Mouse (Mus musculus) embryonic stem cell, embryonic (primary cell): ENCODE measurements at regions not wholly inside any gene's neighbourhood (a gene's known extent, or its start where the extent isn't known, plus 50 kb on each side); places are given as distances from the start of the nearest gene placed in this dataset.

Experiments used
- CTCF ChIA-PET, 4 experiments: fragments of 300-600 bp in 2 of 4; fragments of 350-600 bp in 2 of 4; sonication (Branson Sonifier 250); formaldehyde crosslinking; loops; one replicate each; lab custom pipeline; 2022; ENCODE audit warnings: inconsistent platforms in 2 of 4; lab: Charles Lee
- POLR2A ChIA-PET, 4 experiments: fragments of 300-600 bp in 2 of 4; fragments of 350-600 bp in 2 of 4; sonication (Branson Sonifier 250); formaldehyde crosslinking; loops; one replicate each; lab custom pipeline; 2022; ENCODE audit warnings: antibody characterized with exemption in 4 of 4, inconsistent platforms in 1 of 4; lab: Charles Lee

DNA sequence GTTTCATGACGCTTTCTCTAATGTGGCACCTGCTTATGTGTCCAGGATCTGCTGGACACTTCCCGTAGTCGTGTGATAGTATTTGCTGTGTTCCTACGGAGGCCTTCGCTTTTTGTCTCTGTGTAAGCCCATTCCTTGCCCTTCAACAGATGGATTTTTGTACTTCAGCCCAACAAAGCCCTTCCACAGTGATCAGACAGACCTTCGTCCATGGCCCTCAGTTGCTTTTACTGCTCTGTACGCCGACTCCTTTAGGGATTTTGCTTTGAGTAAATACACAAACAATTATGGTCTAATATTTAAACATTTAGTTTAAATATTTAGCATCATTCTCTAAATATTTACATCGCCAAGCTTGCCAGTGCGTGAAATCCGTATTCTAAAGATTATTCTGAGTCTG lies 95.6 kb upstream of the Kit start:
- ChIA-PET CTCF (no interaction called here), POLR2A (interaction anchor here in 2 of 4 experiments (0.6 to 1.7 kb wide), 2 partner anchors 95 to 104 kb away, joined by 3 read pairs; partner anchors contain the start of gene Kit (in 1 of the 2))

DNA sequence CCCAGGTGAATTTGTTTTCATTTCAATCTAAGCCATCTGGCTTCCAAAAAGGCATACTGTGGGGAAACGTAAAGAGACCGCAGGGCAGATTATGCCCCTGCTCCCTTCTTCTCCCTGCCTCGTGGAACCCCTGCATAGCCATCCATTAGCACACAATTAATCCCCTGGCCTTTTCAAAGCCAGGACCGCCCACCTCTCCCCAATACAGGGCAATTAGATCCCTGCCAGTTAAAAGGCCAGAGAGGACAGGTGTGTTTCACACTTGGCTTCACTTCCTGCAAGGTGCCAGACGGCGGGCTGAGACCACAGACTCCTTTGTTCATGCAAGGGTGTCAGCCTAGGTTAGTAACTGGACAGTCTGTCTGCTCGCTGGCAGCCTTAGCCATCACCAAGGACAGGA lies 93.1 kb upstream of the Kit start:
- ChIA-PET POLR2A (no interaction called here), CTCF (no interaction called here)

DNA sequence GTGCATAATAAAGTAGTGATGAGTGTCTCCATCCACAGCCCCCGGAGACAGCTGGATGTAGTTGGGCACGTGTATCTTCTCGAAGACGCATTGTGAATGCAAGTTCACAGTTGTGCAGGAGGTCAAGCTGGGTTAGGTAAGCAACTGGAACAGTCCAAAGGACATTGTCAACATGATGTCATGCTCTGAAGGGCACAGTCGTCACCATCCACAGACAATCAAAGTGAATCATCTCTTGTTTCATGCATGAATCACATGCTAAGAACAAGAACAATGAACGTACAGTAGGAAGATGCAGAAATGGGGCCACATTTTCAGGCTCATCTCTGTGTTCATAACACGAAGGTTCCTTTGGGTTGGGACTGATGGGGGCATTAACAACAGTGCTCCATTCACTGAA lies 90.4 kb upstream of the Kit start:
- ChIA-PET POLR2A (no interaction called here), CTCF (interaction anchor here in 1 of 4 experiments (1.0 kb wide), 1 partner anchor 15 kb away, joined by 3 read pairs; no protein-coding TSS in a partner anchor)

DNA sequence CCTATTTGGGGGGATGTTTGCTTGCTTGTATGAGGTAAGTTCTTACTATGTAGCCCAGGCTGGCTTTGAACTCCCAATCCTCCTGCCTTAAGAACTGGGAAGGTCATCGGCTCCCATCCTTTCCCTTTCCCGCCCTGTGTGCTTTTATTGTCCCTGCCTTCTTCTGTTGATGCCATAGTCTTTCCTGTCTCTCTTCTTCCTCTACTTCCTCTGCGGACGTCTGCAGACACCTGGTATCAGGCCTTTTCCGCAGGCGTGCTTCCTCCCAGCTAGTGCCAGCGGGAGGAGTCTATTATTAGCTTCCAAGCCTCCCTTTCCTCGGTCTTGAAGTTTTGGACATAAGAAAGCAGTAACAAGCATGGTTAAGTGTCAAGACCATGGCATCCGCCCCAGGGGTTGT lies 83.9 kb upstream of the Kit start:
- CTCF ChIA-PET, result interaction anchor here in 1 of 4 experiments (0.8 kb wide), 1 partner anchor 329 kb away, joined by 3 read pairs; no protein-coding TSS in a partner anchor

DNA sequence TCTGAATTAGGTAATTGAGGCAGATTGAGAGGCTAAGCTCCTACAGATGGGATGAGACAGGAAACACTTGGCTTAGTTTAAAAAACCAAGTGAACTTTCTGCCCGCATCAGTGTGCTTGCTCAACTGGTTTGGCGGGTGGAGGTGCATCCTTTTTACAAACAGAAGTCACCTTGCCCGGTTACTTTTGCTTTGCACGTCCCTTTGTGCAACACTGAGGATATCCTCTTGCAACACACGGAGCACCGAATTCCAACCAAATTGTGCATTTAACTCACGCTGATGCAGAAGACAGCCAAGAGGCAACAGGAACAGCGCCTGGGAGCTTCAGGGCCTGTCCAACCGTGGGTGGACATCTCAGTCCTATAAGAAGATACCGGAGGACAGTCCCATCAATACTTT lies 80.6 kb upstream of the Kit start:
- POLR2A ChIA-PET, result no interaction called here
- CTCF ChIA-PET, result no interaction called here

More for the DNA sequence above, 83.9 kb upstream of the Kit start:
- POLR2A ChIA-PET, result no interaction called here

DNA sequence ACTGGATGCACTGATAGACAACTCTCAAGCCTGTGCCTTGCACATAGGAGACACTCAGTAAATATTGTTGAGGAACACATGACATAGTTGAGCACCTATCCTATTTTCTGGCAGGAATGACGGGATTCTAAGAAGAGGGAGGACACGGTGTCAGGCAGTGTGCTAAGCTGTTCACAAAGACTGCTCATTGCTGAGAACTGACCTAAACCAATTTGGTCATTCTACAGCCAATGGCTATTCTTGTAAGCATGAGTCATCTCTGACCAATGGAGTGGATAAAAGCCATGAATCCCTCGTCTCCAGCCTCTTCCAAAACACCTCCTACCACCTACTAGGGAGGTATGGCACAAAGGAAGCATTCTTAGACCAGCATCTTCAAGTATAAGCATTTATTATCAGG lies 75.7 kb upstream of the Kit start:
- POLR2A ChIA-PET, result interaction anchor here in 1 of 4 experiments (1.0 kb wide), 1 partner anchor 77 kb away, joined by 4 read pairs; no protein-coding TSS in a partner anchor

DNA sequence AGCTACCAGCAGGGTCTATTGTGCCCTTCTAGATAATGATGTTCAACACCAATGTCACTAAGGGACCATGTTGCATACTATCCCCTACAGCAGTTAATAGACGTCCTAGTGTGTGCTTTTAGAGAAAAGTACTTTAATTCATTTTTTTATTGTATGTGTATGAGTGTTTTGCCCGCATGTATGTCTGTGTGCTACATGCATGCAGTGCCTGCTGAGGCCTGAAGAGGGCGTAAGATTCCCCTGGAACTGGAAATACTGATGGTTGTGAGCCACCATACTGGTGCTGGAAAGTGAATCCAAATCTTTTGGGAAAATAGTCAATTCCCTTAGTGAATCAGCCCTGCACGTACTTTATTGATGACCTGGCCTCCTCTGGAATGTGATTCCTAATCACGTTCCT lies 75.0 kb upstream of the Kit start:
- CTCF ChIA-PET, result interaction anchor here in 3 of 4 experiments (0.6 to 1.5 kb wide), 6 partner anchors 13 to 285 kb away, joined by 3 to 8 read pairs (median 3); partner anchors contain the start of gene Kit (in 1 of the 3)
- POLR2A ChIA-PET, result interaction anchor here in 1 of 4 experiments (1.0 kb wide), 1 partner anchor 76 kb away, joined by 4 read pairs; no protein-coding TSS in a partner anchor

More for the DNA sequence above, 75.7 kb upstream of the Kit start:
- CTCF ChIA-PET, result interaction anchor here in 3 of 4 experiments (0.6 to 1.5 kb wide), 5 partner anchors 14 to 285 kb away, joined by 3 to 8 read pairs (median 3); no protein-coding TSS in a partner anchor

DNA sequence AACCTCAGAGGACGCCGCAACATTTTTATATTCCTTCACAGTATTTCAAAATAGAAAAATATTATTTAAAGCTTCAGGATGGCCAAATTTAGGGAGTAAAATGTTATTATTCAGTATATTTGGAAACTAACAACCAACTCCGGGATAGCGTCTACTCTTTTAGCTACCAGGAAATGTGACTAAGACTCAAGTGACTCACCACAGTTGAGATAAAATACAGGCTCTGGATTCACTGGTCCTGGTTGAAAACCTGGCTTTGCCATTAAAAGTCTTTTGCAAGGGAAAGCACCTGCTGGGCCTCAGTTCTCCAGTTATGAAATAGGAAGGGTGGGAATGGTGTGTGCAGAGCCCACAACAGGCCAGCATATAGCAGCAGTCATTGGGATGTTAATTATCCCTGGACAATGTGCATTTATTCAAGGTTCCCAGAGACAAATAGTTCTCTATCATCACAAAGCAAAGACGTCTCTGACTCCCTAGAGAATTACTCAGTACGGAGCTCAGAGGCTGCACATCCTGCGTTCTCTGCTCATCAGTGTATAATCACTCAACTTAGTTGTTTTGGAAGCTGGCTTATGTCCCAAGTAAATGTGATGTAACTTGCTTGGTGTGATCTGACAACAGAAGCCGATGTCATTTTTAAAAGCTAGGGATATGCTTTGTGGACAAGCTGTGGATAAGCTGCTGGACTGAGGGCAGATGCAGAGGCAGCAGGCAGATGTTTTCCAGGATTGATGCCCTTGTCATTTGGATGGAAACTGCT lies 73.9 kb upstream of the Kit start:
- CTCF ChIA-PET, result interaction anchor here in 2 of 4 experiments (0.6 to 1.1 kb wide), 3 partner anchors 12 to 298 kb away, joined by 3 read pairs; partner anchors contain the start of gene Kit (in 1 of the 2)
- POLR2A ChIA-PET, result interaction anchor here in 3 of 4 experiments (0.6 to 1.8 kb wide), 5 partner anchors 74 to 1118 kb away, joined by 3 to 7 read pairs (median 5); partner anchors contain the start of gene Kit (in 3 of the 3)

DNA sequence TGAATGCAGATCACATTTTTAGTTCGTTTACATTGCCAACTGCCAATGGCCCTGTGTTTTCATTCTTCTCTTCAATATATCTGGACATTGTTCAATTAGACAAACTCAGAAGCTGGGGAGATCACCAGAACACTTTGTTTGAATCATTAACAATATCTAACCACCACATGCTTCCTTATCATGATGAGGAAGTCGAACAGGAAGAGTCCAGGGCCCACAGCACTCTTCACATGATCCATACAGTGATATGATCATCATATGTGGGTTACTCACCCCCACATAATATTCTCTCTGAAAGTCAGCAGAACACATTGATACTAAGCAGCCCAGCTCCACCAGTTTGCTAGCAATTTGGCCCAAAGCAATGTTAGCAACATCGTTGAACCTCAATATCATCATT lies 71.0 kb upstream of the Kit start:
- ChIA-PET CTCF (no interaction called here), POLR2A (no interaction called here)

DNA sequence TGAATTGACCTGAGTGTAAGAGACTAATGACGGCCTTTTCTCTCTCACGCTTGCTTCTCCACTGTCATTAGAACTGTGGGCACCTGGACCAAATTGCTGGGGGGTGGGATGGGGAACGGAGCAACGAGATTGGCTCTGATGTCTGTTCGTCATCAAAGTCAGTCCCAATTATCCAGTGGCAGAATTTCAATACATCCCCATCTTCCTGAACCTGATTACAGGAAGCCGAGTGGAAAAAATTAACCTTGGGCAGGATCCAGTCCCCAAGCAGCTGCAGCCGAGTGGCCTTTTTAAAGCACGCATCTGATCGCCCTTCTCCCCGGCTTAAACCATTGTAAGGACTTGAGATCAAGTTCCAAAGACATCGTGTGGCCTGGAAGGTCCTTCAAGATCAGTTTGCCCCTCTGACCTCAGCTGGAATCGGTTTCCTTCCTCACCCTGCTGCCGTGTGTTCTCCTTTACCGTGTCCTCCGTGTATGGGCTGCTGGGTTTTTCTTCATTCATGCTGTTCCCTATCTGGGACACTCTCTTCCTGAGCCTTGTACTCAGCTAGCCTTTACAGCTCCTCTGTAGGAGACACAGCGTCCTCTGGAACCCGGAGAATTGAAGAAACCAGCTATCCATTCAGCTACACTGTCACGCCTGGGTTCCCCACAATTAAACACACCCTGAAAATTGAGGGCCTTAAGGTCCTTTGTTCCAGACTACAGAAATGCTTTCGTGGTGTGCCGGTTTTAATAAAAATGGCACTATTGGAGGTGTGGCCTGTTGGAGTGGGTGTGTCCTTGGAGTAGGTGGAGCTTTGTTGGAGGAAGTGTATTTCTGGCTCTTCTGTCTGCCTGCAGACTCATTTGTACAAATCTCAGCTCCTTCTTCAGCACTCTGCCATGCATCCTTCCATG lies 61.9 kb upstream of the Kit start:
- ChIA-PET POLR2A (interaction anchor here in 3 of 4 experiments (0.6 to 2.2 kb wide), 13 partner anchors 10 to 89 kb away, joined by 3 to 16 read pairs (median 4); partner anchors contain the start of gene Kit (in 3 of the 3)), CTCF (interaction anchor here in 2 of 4 experiments (0.6 to 1.1 kb wide), 5 partner anchors 12 to 113 kb away, joined by 3 to 4 read pairs (median 3); partner anchors contain the start of gene Kit (in 1 of the 2))

DNA sequence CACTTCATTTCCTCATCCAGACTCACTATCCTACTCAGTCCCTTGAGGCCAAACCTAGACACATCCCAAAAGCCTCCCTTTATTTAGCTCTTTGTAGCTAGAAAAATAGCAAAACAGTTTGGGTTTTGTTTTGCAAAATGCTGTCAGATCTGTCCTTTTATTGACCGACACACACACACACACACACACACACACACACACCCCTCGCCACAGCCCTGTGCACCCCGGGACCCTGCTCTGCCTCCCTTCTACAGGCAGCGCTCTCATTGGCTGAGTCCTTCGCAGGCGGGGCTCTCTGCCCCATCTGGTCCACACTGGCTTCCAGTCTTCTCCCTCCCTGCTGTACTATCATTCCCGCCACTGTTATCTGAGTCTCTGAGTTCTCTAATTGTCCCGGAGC lies 56.5 kb upstream of the Kit start:
- POLR2A ChIA-PET, result interaction anchor here in 3 of 4 experiments (0.5 to 5.4 kb wide), 15 partner anchors 16 to 637 kb away, joined by 3 to 50 read pairs (median 4); partner anchors contain the start of gene Kit (in 3 of the 3)
- CTCF ChIA-PET, result no interaction called here

DNA sequence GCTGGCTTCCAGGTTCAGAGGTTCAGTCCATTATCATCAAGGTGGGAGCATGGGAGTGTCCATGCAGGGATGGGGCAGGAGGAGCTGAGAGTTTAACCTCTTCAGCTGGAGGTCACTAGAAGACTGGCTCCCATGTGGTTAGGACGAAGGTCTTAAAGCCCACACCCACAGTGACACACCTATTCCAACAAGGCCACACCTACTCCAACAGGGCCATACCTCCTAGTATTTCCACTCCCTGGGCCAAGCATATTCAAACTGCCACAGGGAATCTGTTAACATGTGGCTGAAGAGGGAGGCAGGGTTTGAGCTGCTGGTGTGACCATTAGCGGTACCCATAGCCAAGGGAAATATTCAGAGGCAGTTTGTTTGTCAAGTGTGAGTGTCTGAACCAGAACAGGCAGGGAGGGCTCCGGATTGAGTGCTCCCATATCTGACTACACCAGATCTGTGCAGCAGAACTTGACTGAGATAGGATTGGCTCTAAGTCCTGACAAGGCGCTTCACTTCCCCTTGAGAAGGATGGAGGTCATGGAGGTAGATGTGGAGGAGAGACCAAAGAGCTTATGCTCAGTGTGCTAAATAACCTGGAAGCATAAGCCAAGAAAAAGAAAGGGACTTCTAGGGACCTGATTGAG lies 51.6 kb upstream of the Kit start:
- ChIA-PET CTCF (interaction anchor here in 2 of 4 experiments (0.5 kb wide), 2 partner anchors 199 to 358 kb away, joined by 3 read pairs; no protein-coding TSS in a partner anchor), POLR2A (interaction anchor here in 3 of 4 experiments (0.5 to 2.2 kb wide), 4 partner anchors 10 to 722 kb away, joined by 3 to 8 read pairs (median 3); partner anchors contain the start of gene Kit (in 1 of the 3))
